Mouse (Mus musculus) gastrocnemius, adult 8-10 months (tissue): ENCODE results near the gene Tmem178. TPM values are rescaled to one million over a fixed set of nuclear protein-coding genes. Genes with fewer than 3 reads are reported as not detected.
"Not testable (repeated sequence)": the region's sequence is repeated elsewhere in the genome, so short reads cannot be mapped to it uniquely, and the experiment has no call there.

Source experiments
- DNase-seq, 2 experiments: peaks; one replicate each; pipeline ENCODE4 v3.0.0; 2022; ENCODE audit warnings: low spot score in 2 of 2
- total RNA-seq, 4 experiments: library from RNA; stranded (reverse); gene quantifications; 2 replicates each; pipeline ENCODE4 v1.2.4; 2022

The Tmem178 gene
- total RNA-seq, 4 experiments from 2014 or later, result 0.22 to 0.67 (median 0.34) TPM

GRCm38 (mm10) chr17:80943835-80944529 lies 450 bp upstream of the Tmem178 start:
- no peak for DNase-seq

GRCm38 (mm10) chr17:80945510-80945909 lies 1.1 kb downstream of the Tmem178 start:
- DNase-seq, result not testable (repeated sequence)

GRCm38 (mm10) chr17:80946091-80946885 lies 1.9 kb downstream of the Tmem178 start:
- no peak for DNase-seq

GRCm38 (mm10) chr17:80947075-80947960 lies 2.9 kb downstream of the Tmem178 start:
- no peak for DNase-seq

GRCm38 (mm10) chr17:80949382-80949781 lies 5.0 kb downstream of the Tmem178 start:
- no peak for DNase-seq

- DNase-seq, result no peak
Observed at GRCm38 (mm10) chr17:80949895-80950294, 5.5 kb downstream of the Tmem178 start.

GRCm38 (mm10) chr17:80952305-80952704 lies 7.9 kb downstream of the Tmem178 start:
- DNase-seq, result no peak

GRCm38 (mm10) chr17:80955415-80955814 lies 11.0 kb downstream of the Tmem178 start:
- no peak for DNase-seq

GRCm38 (mm10) chr17:80955998-80956811 lies 11.8 kb downstream of the Tmem178 start:
- no peak for DNase-seq

- no peak for DNase-seq
Observed at GRCm38 (mm10) chr17:80958332-80958731, 13.9 kb downstream of the Tmem178 start.

GRCm38 (mm10) chr17:80959840-80960239 lies 15.4 kb downstream of the Tmem178 start:
- DNase-seq, result no peak

GRCm38 (mm10) chr17:80967475-80967874 lies 23.0 kb downstream of the Tmem178 start:
- no peak for DNase-seq

GRCm38 (mm10) chr17:80969643-80970619 lies 25.5 kb downstream of the Tmem178 start:
- DNase-seq, result no peak

GRCm38 (mm10) chr17:80970716-80971115 lies 26.3 kb downstream of the Tmem178 start:
- DNase-seq, result no peak

- no peak for DNase-seq
Observed at GRCm38 (mm10) chr17:80972891-80973290, 28.5 kb downstream of the Tmem178 start.

- no peak for DNase-seq
Observed at GRCm38 (mm10) chr17:80977245-80977644, 32.8 kb downstream of the Tmem178 start.

GRCm38 (mm10) chr17:80980096-80980495 lies 35.7 kb downstream of the Tmem178 start:
- no peak for DNase-seq

GRCm38 (mm10) chr17:80981721-80982411 lies 37.4 kb downstream of the Tmem178 start:
- no peak for DNase-seq

GRCm38 (mm10) chr17:80982412-80982787 lies 38.0 kb downstream of the Tmem178 start:
- peak; percentile 32 to 48 for DNase-seq
